Mouse (Mus musculus) liver, embryonic 12.5 days (tissue): ENCODE results near the gene Kank3. TPM values are rescaled to one million over a fixed set of nuclear protein-coding genes. Genes with fewer than 3 reads are reported as not detected.

Experiments
- polyA plus RNA-seq: library from polyadenylated mRNA; unstranded; fragments of >200 nt; fragmentation: Nextera tagmentation; extraction: Ambion mirVana; gene quantifications from 2 replicates; pipeline ENCODE4 v1.2.1, GENCODE M21; 2016

The Kank3 gene
- polyA plus RNA-seq, 1 experiment from 2014 or later = 13.2 TPM

Other genes with a start within 250 kb of the Kank3 start
- gene Zfp414, start 181.4 kb upstream of the Kank3 start, polyA plus RNA-seq = 22.4 and 23.2 TPM in 2 replicates
- gene Pram1, start 172.5 kb upstream of the Kank3 start, polyA plus RNA-seq = 0.69 and 1.2 TPM in 2 replicates
- gene Hnrnpm, start 123.7 kb upstream of the Kank3 start, polyA plus RNA-seq = 222 and 242 TPM in 2 replicates
- gene March2, start 91.8 kb upstream of the Kank3 start, polyA plus RNA-seq = 196 and 205 TPM in 2 replicates
- gene Rab11b, start 50.0 kb upstream of the Kank3 start, polyA plus RNA-seq = 147 and 169 TPM in 2 replicates
- 17.3 and 21.0 TPM in 2 replicates for gene Angptl4, start 28.7 kb upstream of the Kank3 start, polyA plus RNA-seq
- gene Rps28, start 14.0 kb downstream of the Kank3 start, polyA plus RNA-seq = 689 and 715 TPM in 2 replicates
- 296 and 311 TPM in 2 replicates for gene Ndufa7, start 14.1 kb downstream of the Kank3 start, polyA plus RNA-seq
- 22.2 and 24.1 TPM in 2 replicates for gene Cd320, start 32.6 kb downstream of the Kank3 start, polyA plus RNA-seq
- not detected in 2 replicates for gene Gm7029, start 63.3 kb downstream of the Kank3 start, polyA plus RNA-seq
- 4.8 and 6.0 TPM in 2 replicates for gene Kifc1, start 80.1 kb downstream of the Kank3 start, polyA plus RNA-seq
- 0.51 and 0.78 TPM in 2 replicates for gene Platr17, start 94.6 kb downstream of the Kank3 start, polyA plus RNA-seq
- gene Daxx, start 98.9 kb downstream of the Kank3 start, polyA plus RNA-seq = 33.4 and 37.1 TPM in 2 replicates
- gene Tapbp, start 105.4 kb downstream of the Kank3 start, polyA plus RNA-seq = 29.4 and 30.1 TPM in 2 replicates
- gene Zbtb22, start 105.4 kb downstream of the Kank3 start, polyA plus RNA-seq = 13.6 and 14.8 TPM in 2 replicates
- 17.3 and 18.4 TPM in 2 replicates for gene Rgl2, start 119.0 kb downstream of the Kank3 start, polyA plus RNA-seq
- gene Pfdn6, start 129.8 kb downstream of the Kank3 start, polyA plus RNA-seq = 164 and 177 TPM in 2 replicates
- 49.4 and 52.7 TPM in 2 replicates for gene Wdr46, start 130.1 kb downstream of the Kank3 start, polyA plus RNA-seq
- 2.1 and 2.6 TPM in 2 replicates for gene B3galt4, start 141.0 kb downstream of the Kank3 start, polyA plus RNA-seq
- 41.1 and 43.5 TPM in 2 replicates for gene Vps52, start 145.3 kb downstream of the Kank3 start, polyA plus RNA-seq
- 1,396 and 1,433 TPM in 2 replicates for gene Rps18, start 145.5 kb downstream of the Kank3 start, polyA plus RNA-seq
- gene H2-K1, start 189.8 kb downstream of the Kank3 start, polyA plus RNA-seq = 82.1 and 83.5 TPM in 2 replicates
- 10.6 and 10.7 TPM in 2 replicates for gene Ring1, start 214.2 kb downstream of the Kank3 start, polyA plus RNA-seq
- 33.2 and 36.1 TPM in 2 replicates for gene H2-Ke6, start 217.5 kb downstream of the Kank3 start, polyA plus RNA-seq
- 91.7 and 96.0 TPM in 2 replicates for gene Slc39a7, start 221.2 kb downstream of the Kank3 start, polyA plus RNA-seq
- 29.2 and 31.3 TPM in 2 replicates for gene Rxrb, start 221.3 kb downstream of the Kank3 start, polyA plus RNA-seq
- gene Col11a2, start 228.9 kb downstream of the Kank3 start, polyA plus RNA-seq = 0.37 and 0.54 TPM in 2 replicates